Mouse (Mus musculus) heart, adult 2 months (tissue): ENCODE data around the gene Kazn. TPM values are rescaled to one million over a fixed set of nuclear protein-coding genes. Genes with fewer than 3 reads are reported as not detected.

ENCODE experiments used
- DNase-seq, 2 experiments: peaks; one replicate each; pipeline ENCODE4 v3.0.0; 2021
- H3K27ac ChIP-seq: fragments of 200-600 bp; 2 replicates; pipeline ENCODE4 v1.8.1; 2022
- H3K27me3 ChIP-seq: fragments of 200-500 bp; 2 replicates; pipeline ENCODE4 v1.6.1; 2012; ENCODE audit warnings: mild to moderate bottlenecking, low read length, inconsistent platforms, mixed read lengths; ENCODE audit not compliant: control insufficient read depth, insufficient read depth
- H3K36me3 ChIP-seq: fragments of 200-500 bp; 2 replicates; pipeline ENCODE4 v1.6.1; 2012; ENCODE audit warnings: low read length, inconsistent platforms; ENCODE audit not compliant: control insufficient read depth, insufficient read depth
- H3K4me1 ChIP-seq: fragments of 200-500 bp; 2 replicates; pipeline ENCODE4 v1.6.1; 2011; ENCODE audit warnings: low read length; ENCODE audit not compliant: control insufficient read depth, insufficient read depth
- H3K4me3 ChIP-seq: fragments of 200-600 bp; 2 replicates; pipeline ENCODE4 v1.8.1; 2022
- H3K79me2 ChIP-seq: fragments of 200-500 bp; replicated peaks from 2 replicates; pipeline ENCODE4 v1.6.1; 2012; ENCODE audit warnings: mild to moderate bottlenecking, inconsistent platforms, low read length, moderate library complexity, mixed read lengths; ENCODE audit not compliant: control insufficient read depth, insufficient read depth
- H3K9ac ChIP-seq: fragments of 200-500 bp; 2 replicates; pipeline ENCODE4 v1.6.1; 2012; ENCODE audit warnings: low read depth, mild to moderate bottlenecking, control low read depth, inconsistent platforms, low read length, mixed read lengths
- CTCF ChIP-seq: fragments of 200-600 bp; IDR thresholded peaks from 2 replicates; pipeline ENCODE4 v1.8.1; 2022; ENCODE audit warnings: antibody characterized with exemption, mild to moderate bottlenecking, moderate library complexity
- EP300 ChIP-seq: fragments of 200-500 bp; IDR thresholded peaks from 2 replicates; pipeline ENCODE4 v1.6.1; 2011; ENCODE audit warnings: low read depth, low read length, control low read depth; ENCODE audit not compliant: insufficient read depth
- POLR2A ChIP-seq: fragments of 200-500 bp; IDR thresholded peaks from 2 replicates; pipeline ENCODE4 v1.6.1; 2011; ENCODE audit warnings: mild to moderate bottlenecking, low read depth, low read length, control low read depth; ENCODE audit not compliant: insufficient read depth
- WGBS: fragments of 180-500 bp; shearing (Covaris S2); methylation state at CpG from one replicate; pipeline ENCODE4 v1.1.7; 2018; 5-methylcytosine and 5-hydroxymethylcytosine counted together
- intact Hi-C: fragments of 180-260 bp; cut with DNase I; formaldehyde crosslinking; loops from one replicate; pipeline ENCODE4 v1.15.1; 2025
- polyA plus RNA-seq: library from polyadenylated mRNA; depleted of rRNA; stranded (reverse); fragments of >200 nt; gene quantifications from 2 replicates; pipeline ENCODE4 v1.2.3, GENCODE M21; 2012
- total RNA-seq, 2 experiments: library from RNA; stranded (reverse); gene quantifications; 2 replicates each; pipeline ENCODE4 v1.2.3; 2021

Kazn gene
- total and polyA plus RNA-seq, 3 experiments, result 2.4 to 5.7 (median 3.4) TPM

DNA sequence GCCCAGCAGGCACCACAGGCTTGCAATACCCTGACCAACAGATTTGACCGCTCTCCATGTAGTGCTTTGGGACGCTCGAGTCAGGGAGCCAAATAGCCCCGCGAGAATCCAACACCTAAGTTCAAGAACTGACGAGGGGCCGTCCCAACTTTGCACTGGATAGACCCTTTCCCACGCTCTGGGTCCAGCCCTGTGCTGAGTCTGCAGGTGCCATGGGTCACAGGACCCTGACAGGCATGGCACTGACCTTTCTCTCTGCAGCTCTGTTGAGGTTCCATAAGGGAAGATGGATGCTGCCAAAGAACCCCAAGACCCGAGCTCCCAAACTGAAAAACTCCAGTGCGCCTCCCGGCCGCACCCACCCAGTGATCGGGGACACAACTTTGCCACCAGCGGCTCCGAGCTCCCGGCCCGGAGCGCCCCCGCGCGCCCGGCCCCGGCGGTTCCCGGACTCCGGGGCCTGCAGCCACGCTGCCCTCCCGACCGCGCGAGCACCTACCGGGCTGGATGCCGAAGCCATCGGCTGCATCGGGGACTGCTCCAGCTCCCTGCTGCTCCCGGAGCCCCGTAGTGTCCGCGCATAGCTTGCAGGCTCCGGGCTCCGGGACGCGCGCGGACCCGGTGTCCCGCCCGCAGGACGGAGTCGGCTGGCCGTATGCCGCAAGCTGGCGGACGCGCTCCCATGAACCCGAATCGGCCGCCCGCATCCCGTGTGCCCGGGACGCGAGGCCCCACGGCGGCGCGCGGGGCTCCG lies 538 bp downstream of the Kazn start:
- H3K27ac ChIP-seq, result peak overlapping the region; percentile 58
- WGBS, result under 1% methylated on average over 69 of the region's 69 CpGs
- peaks cover 12% of the 10 kb centered on the region for H3K4me1 ChIP-seq
- TF ChIP-seq EP300, result no peak
- no peak for TF ChIP-seq POLR2A
- TF ChIP-seq CTCF, result peak; percentile 82
- peak overlapping the region; percentile 86 for H3K4me3 ChIP-seq
- H3K79me2 ChIP-seq, result no peaks in the 10 kb centered on the region
- peak; percentile 83 to 85 for DNase-seq
- H3K36me3 ChIP-seq, result no peaks in the 10 kb centered on the region
- peak overlapping the region; percentile 87 for H3K9ac ChIP-seq
- no peaks in the 10 kb centered on the region for H3K27me3 ChIP-seq
- intact Hi-C loops, result loop anchor here (2.0 kb wide), 2 partner anchors 72 to 86 kb away; no protein-coding TSS in a partner anchor

DNA sequence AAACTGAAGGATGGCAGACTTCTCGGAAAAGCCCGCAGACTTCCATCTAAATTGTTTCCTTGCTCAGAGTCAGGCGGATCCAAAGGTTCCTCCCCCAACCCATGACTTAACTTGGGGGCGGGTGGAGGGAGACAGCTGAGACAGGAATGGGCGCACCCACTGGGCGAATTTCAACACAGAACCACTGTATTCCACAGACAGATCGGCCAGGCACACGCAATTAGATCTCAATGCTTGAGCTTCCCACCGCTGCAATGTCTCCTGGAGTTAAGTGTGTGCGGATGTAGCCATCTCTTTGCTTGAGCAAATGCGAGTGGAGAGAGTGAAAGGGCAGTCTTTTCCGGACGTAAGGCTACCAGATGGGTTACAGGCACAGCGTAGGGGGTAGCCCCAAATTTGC lies 1.2 kb downstream of the Kazn start:
- TF ChIP-seq POLR2A, result peak; percentile 39; the same call in 1 of the 2 replicates
- no peak for TF ChIP-seq CTCF
- no peak for TF ChIP-seq EP300
- peaks cover 12% of the 10 kb centered on the region for H3K4me1 ChIP-seq
- no peaks in the 10 kb centered on the region for H3K79me2 ChIP-seq
- no peaks in the 10 kb centered on the region for H3K36me3 ChIP-seq
- no peaks in the 10 kb centered on the region for H3K27me3 ChIP-seq
- intact Hi-C loops, result loop anchor here (2.0 kb wide), 2 partner anchors 71 to 85 kb away; no protein-coding TSS in a partner anchor
- 18% methylated on average over 14 of the region's 14 CpGs for WGBS
- peak overlapping the region; percentile 87 for H3K9ac ChIP-seq
- peak overlapping the region; percentile 58 for H3K27ac ChIP-seq
- peak overlapping the region; percentile 86 for H3K4me3 ChIP-seq
- DNase-seq, result peak; percentile 55

DNA sequence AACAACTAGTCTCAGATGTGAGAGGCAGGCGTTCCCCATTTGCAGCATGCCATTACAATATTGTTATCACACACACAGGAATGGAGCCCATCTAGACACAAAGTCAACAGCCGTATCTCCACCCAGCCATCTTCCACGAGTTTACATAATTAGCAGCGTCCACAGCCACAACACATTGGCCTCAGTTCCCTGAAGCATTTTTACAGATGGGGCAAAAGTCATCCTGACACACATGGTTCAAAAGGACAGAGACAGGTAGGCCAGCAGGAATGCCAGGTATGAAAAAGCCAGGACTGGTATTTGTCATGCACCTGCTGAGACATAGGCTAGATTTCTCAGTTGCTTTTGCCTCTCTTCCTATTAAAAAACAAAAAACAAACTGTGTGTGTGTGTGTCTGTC lies 2.5 kb downstream of the Kazn start:
- no peaks in the 10 kb centered on the region for H3K79me2 ChIP-seq
- 92% methylated on average over 4 of the region's 4 CpGs for WGBS
- TF ChIP-seq EP300, result no peak
- no peak overlapping the region for H3K4me3 ChIP-seq
- H3K27me3 ChIP-seq, result no peaks in the 10 kb centered on the region
- intact Hi-C loops, result no loop called here
- H3K4me1 ChIP-seq, result peaks cover 12% of the 10 kb centered on the region
- no peak overlapping the region for H3K27ac ChIP-seq
- no peaks in the 10 kb centered on the region for H3K36me3 ChIP-seq
- no peak for DNase-seq
- H3K9ac ChIP-seq, result no peak overlapping the region

DNA sequence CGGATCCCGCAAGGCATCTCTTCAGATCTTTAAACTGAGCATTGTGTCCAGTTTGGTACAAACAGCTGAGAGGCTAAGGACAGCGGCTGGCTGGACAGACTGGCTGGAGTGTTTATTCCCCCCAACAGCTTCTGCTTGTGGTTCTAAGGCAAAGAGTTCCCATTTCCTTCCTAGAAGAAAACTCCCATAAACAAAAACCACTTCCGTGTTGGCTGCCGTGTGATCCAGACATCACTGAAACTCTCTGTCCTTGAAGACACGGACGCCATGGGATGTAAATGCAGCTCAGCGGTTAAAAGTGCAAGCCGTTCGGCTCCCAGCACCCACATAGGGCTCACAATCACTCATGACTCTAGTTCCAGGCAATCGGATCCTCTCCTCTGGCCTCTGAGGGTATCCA lies 3.8 kb downstream of the Kazn start:
- H3K4me3 ChIP-seq, result no peak overlapping the region
- DNase-seq, result no peak
- H3K36me3 ChIP-seq, result no peaks in the 10 kb centered on the region
- WGBS, result 73% methylated on average over 11 of the region's 11 CpGs
- no peak overlapping the region for H3K9ac ChIP-seq
- peaks cover 12% of the 10 kb centered on the region for H3K4me1 ChIP-seq
- TF ChIP-seq EP300 (no peak), POLR2A (no peak), CTCF (no peak)
- no peak overlapping the region for H3K27ac ChIP-seq
- no peaks in the 10 kb centered on the region for H3K79me2 ChIP-seq
- no peaks in the 10 kb centered on the region for H3K27me3 ChIP-seq
- intact Hi-C loops, result no loop called here

DNA sequence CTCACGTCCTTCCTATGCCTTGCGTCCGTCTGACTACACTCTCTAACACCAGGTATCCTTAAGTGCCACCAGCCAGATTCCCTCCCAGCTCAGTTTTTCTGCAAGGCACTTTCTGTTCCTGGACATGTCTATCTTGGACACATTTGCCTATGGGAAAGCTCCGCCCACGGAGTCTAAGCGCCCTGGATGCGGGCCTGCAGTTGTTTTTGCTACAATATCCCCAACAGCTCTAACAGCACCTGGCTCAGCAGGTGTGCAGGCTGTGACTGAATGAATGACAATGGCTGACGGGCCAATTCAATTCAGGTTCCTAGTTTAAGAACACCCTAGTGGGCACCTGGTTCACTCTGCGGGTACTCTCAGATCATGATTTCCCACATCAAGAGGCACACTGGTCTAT lies 4.4 kb downstream of the Kazn start:
- DNase-seq, result no peak
- 89% methylated on average over 9 of the region's 9 CpGs for WGBS
- no peak overlapping the region for H3K4me3 ChIP-seq
- H3K79me2 ChIP-seq, result no peaks in the 10 kb centered on the region
- no peaks in the 10 kb centered on the region for H3K27me3 ChIP-seq
- H3K4me1 ChIP-seq, result peaks cover 12% of the 10 kb centered on the region
- no peak overlapping the region for H3K9ac ChIP-seq
- intact Hi-C loops, result no loop called here
- H3K36me3 ChIP-seq, result no peaks in the 10 kb centered on the region
- TF ChIP-seq POLR2A (no peak), EP300 (no peak), CTCF (no peak)
- no peak overlapping the region for H3K27ac ChIP-seq

DNA sequence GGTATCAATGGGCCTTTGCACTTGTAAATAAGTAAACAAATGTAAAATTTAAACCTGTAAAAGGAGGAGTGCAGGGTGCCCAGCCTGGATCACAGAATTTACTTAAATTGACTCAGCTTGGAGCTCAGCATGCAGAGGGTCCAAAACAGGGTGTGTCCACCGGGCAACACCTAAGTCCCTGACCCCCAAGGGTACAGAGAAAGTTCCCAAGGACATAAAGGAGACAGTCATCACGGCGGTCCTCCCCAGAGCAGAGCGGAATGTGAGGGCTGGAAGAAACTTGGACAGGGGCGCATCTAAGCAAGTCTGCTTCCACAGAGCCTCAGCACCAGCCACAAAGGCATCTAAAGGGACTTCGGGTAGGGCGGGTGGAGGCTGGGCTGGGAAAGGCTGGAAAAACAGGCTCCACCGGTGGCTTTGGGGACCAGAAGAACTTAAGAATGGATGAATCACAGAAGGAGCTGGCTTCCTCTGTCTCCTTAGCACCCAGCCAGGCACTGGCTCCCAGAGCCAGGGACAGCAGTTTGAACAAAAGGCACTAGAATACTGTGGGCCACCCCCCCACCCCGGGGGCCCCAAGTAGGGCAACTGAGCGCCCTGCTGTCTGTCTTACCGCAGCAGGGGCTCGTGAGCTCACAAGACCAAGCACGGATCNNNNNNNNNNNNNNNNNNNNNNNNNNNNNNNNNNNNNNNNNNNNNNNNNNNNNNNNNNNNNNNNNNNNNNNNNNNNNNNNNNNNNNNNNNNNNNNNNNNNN lies 10.2 kb downstream of the Kazn start:
- H3K4me1 ChIP-seq, result peaks cover 2% of the 10 kb centered on the region; the same call in 1 of the 2 replicates
- no peak overlapping the region for H3K27ac ChIP-seq
- TF ChIP-seq CTCF (no peak), POLR2A (no peak), EP300 (no peak)
- DNase-seq, result no peak
- no peaks in the 10 kb centered on the region for H3K36me3 ChIP-seq
- no peak overlapping the region for H3K9ac ChIP-seq
- H3K27me3 ChIP-seq, result no peaks in the 10 kb centered on the region
- intact Hi-C loops, result no loop called here
- H3K79me2 ChIP-seq, result no peaks in the 10 kb centered on the region
- 54% methylated on average over 13 of the region's 13 CpGs for WGBS
- no peak overlapping the region for H3K4me3 ChIP-seq
